Mouse (Mus musculus): ENCODE measurements around the gene Ube2g2.

DNA sequence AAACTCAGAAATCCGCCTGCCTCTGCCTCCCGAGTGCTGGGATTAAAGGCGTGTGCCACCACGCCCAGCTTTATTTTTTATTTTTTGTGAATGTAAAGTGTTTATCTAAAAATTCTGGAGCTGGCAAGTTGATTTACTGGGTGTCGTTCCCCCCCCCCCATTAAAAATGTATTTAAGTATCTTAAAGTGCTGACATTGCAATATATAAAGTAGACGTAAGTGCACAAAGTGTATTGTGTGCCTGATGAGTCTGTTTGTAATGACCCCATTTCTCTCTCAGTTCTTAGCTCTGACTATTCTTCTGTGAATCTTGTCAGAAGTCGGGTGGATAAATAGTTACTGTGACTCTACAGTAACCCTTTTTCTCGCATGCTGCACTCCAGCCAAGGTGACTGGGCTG, 6.4 kb upstream of the Ube2g2 start:
- no peak for TF ChIP-seq POLR2A (IDR thresholded peaks at IDR 0.05; ENCODE audit: borderline replicate concordance, extremely low read depth, insufficient read depth, insufficient read length, poor library complexity, severe bottlenecking)
- no peak for TF ChIP-seq CTCF (IDR thresholded peaks at IDR 0.05; ENCODE audit: borderline replicate concordance, extremely low read depth, insufficient read depth, insufficient read length)
